Mouse (Mus musculus) forebrain, embryonic 11.5 days (tissue): ENCODE data around the gene Acot7. TPM values are rescaled to one million over a fixed set of nuclear protein-coding genes. Genes with fewer than 3 reads are reported as not detected.
A peak's percentile ranks its signal among the peaks of the same experiment; 100 is the strongest.

Source experiments
- ATAC-seq: fragments of 200-750 bp; cut with Nextera tagmentation; replicated peaks from 2 replicates; pipeline ENCODE4 v1.8.0; 2017; ENCODE audit warnings: moderate TSS enrichment; ENCODE audit not compliant: low FRiP score
- DNase-seq: peaks from one replicate; pipeline ENCODE4 v3.0.0-alpha.2; 2017; ENCODE audit warnings: low spot score
- H3K27ac ChIP-seq: fragments of 300-500 bp; sonication (generic); 2 replicates; pipeline ENCODE4 v1.5.1; 2014; ENCODE audit warnings: low read depth, low read length
- H3K27me3 ChIP-seq: fragments of 300-500 bp; sonication (generic); 2 replicates; pipeline ENCODE4 v1.6.1; 2014; ENCODE audit warnings: mild to moderate bottlenecking, low read length, mixed read lengths; ENCODE audit not compliant: control insufficient read depth, insufficient read depth
- H3K36me3 ChIP-seq: fragments of 300-500 bp; sonication (generic); 2 replicates; pipeline ENCODE4 v1.6.1; 2014; ENCODE audit warnings: mild to moderate bottlenecking, low read length, moderate library complexity, mixed read lengths; ENCODE audit not compliant: control insufficient read depth, insufficient read depth
- H3K4me1 ChIP-seq: fragments of 300-500 bp; sonication (generic); replicated peaks from 2 replicates; pipeline ENCODE4 v1.6.1; 2014; ENCODE audit warnings: low read length, mixed read lengths; ENCODE audit not compliant: control insufficient read depth, insufficient read depth
- H3K4me2 ChIP-seq: fragments of 300-500 bp; sonication (generic); 2 replicates; pipeline ENCODE4 v1.6.1; 2014; ENCODE audit warnings: low read depth, mild to moderate bottlenecking, low read length, moderate library complexity, mixed read lengths; ENCODE audit not compliant: severe bottlenecking
- H3K4me3 ChIP-seq: fragments of 300-500 bp; sonication (generic); 2 replicates; pipeline ENCODE4 v1.5.1; 2014; ENCODE audit warnings: low read depth, low read length
- H3K9ac ChIP-seq: fragments of 300-500 bp; sonication (generic); 2 replicates; pipeline ENCODE4 v1.6.1; 2014; ENCODE audit warnings: low read length
- H3K9me3 ChIP-seq: fragments of 300-500 bp; sonication (generic); 2 replicates; pipeline ENCODE4 v1.6.1; 2016; ENCODE audit warnings: low read length, mixed read lengths; ENCODE audit not compliant: control insufficient read depth
- WGBS: fragments of 180-500 bp; shearing (Covaris S2); extraction: QIAGEN DNeasy Blood & Tissue Kit; methylation state at CpG from one replicate; pipeline ENCODE4 v1.1.7; 2014; 5-methylcytosine and 5-hydroxymethylcytosine counted together
- polyA plus RNA-seq: library from polyadenylated mRNA; unstranded; fragments of >200 nt; fragmentation: Nextera tagmentation; extraction: Ambion mirVana; gene quantifications from 2 replicates; pipeline ENCODE4 v1.2.1, GENCODE M21; 2014

The Acot7 gene
- polyA plus RNA-seq, 1 experiment from 2014 or later, result 75.1 TPM

- Histone ChIP-seq H3K27ac (no peak overlapping the region), H3K4me2 (no peak overlapping the region), H3K4me3 (no peak overlapping the region), H3K9me3 (no peaks in the 10 kb centered on the region), H3K9ac (no peak overlapping the region), H3K36me3 (no peaks in the 10 kb centered on the region; the same call in 1 of the 2 replicates), H3K4me1 (peaks cover 6% of the 10 kb centered on the region), H3K27me3 (peaks cover 2% of the 10 kb centered on the region; the same call in 1 of the 2 replicates)
- ATAC-seq (no peak), DNase-seq (no peak)
- 90% methylated on average over 16 of the region's 16 CpGs for WGBS
Observed at GRCm38 (mm10) chr4:152179946-152180660, 2.2 kb downstream of the Acot7 start.

- WGBS, result 90% methylated on average over 10 of the region's 10 CpGs
- no peak overlapping the region for H3K4me3 ChIP-seq
- DNase-seq, result no peak
- H3K4me1 ChIP-seq, result peaks cover 16% of the 10 kb centered on the region
- no peaks in the 10 kb centered on the region for H3K9me3 ChIP-seq
- H3K27ac ChIP-seq, result no peak overlapping the region
- no peaks in the 10 kb centered on the region; the same call in 1 of the 2 replicates for H3K36me3 ChIP-seq
- H3K9ac ChIP-seq, result no peak overlapping the region
- no peak for ATAC-seq
- H3K27me3 ChIP-seq, result no peaks in the 10 kb centered on the region
- no peak overlapping the region for H3K4me2 ChIP-seq
Observed at GRCm38 (mm10) chr4:152182205-152182604, 4.3 kb downstream of the Acot7 start.

GRCm38 (mm10) chr4:152184353-152185035, 6.6 kb downstream of the Acot7 start:
- Histone ChIP-seq H3K36me3 (no peaks in the 10 kb centered on the region; the same call in 1 of the 2 replicates), H3K9me3 (no peaks in the 10 kb centered on the region), H3K4me3 (no peak overlapping the region), H3K9ac (no peak overlapping the region), H3K27me3 (no peaks in the 10 kb centered on the region), H3K4me2 (no peak overlapping the region), H3K4me1 (peaks cover 11% of the 10 kb centered on the region), H3K27ac (no peak overlapping the region)
- DNase-seq, result no peak
- 71% methylated on average over 7 of the region's 7 CpGs for WGBS
- no peak for ATAC-seq

GRCm38 (mm10) chr4:152185137-152185509, 7.2 kb downstream of the Acot7 start:
- 1% methylated on average over 3 of the region's 3 CpGs for WGBS
- DNase-seq (peak; percentile 64), ATAC-seq (peak; percentile 55)

GRCm38 (mm10) chr4:152185510-152186204, 7.7 kb downstream of the Acot7 start:
- Histone ChIP-seq H3K27ac (peak overlapping the region; percentile 37; the same call in 1 of the 2 replicates), H3K4me2 (peak overlapping the region; percentile 42), H3K9me3 (no peaks in the 10 kb centered on the region), H3K4me3 (no peak overlapping the region), H3K36me3 (no peaks in the 10 kb centered on the region; the same call in 1 of the 2 replicates), H3K9ac (peak overlapping the region; percentile 44), H3K4me1 (peaks cover 11% of the 10 kb centered on the region), H3K27me3 (no peaks in the 10 kb centered on the region)
- DNase-seq (peak; percentile 70), ATAC-seq (peak; percentile 74)
- 5% methylated on average over 19 of the region's 19 CpGs for WGBS

More at GRCm38 (mm10) chr4:152185137-152185509, 7.2 kb downstream of the Acot7 start:
- Histone ChIP-seq H3K4me1 (peaks cover 11% of the 10 kb centered on the region), H3K27ac (no peak overlapping the region), H3K4me3 (no peak overlapping the region), H3K9ac (peak overlapping the region; percentile 44; the same call in 1 of the 2 replicates), H3K36me3 (no peaks in the 10 kb centered on the region; the same call in 1 of the 2 replicates), H3K4me2 (peak overlapping the region; percentile 42; the same call in 1 of the 2 replicates), H3K9me3 (no peaks in the 10 kb centered on the region), H3K27me3 (no peaks in the 10 kb centered on the region)

GRCm38 (mm10) chr4:152186205-152187082, 8.5 kb downstream of the Acot7 start:
- Histone ChIP-seq H3K27ac (peak overlapping the region; percentile 37; the same call in 1 of the 2 replicates), H3K4me1 (peaks cover 11% of the 10 kb centered on the region), H3K4me2 (peak overlapping the region; percentile 42), H3K4me3 (no peak overlapping the region), H3K9me3 (no peaks in the 10 kb centered on the region), H3K36me3 (no peaks in the 10 kb centered on the region; the same call in 1 of the 2 replicates), H3K27me3 (no peaks in the 10 kb centered on the region), H3K9ac (peak overlapping the region; percentile 44; the same call in 1 of the 2 replicates)
- no peak for DNase-seq
- 41% methylated on average over 14 of the region's 14 CpGs for WGBS
- no peak for ATAC-seq

GRCm38 (mm10) chr4:152187142-152187541, 9.2 kb downstream of the Acot7 start:
- Histone ChIP-seq H3K27me3 (no peaks in the 10 kb centered on the region), H3K36me3 (no peaks in the 10 kb centered on the region; the same call in 1 of the 2 replicates), H3K4me2 (no peak overlapping the region), H3K27ac (no peak overlapping the region), H3K9me3 (no peaks in the 10 kb centered on the region), H3K9ac (no peak overlapping the region), H3K4me3 (no peak overlapping the region), H3K4me1 (peaks cover 11% of the 10 kb centered on the region)
- ATAC-seq, result no peak
- DNase-seq, result no peak
- WGBS, result 85% methylated on average over 9 of the region's 9 CpGs

- peaks cover 11% of the 10 kb centered on the region for H3K4me1 ChIP-seq
- no peaks in the 10 kb centered on the region for H3K36me3 ChIP-seq
- no peak overlapping the region for H3K9ac ChIP-seq
- H3K4me2 ChIP-seq, result no peak overlapping the region
- H3K27ac ChIP-seq, result no peak overlapping the region
- ATAC-seq (no peak), DNase-seq (no peak)
- H3K27me3 ChIP-seq, result no peaks in the 10 kb centered on the region
- WGBS, result 93% methylated on average over 2 of the region's 2 CpGs
- no peak overlapping the region for H3K4me3 ChIP-seq
- H3K9me3 ChIP-seq, result no peaks in the 10 kb centered on the region
Observed at GRCm38 (mm10) chr4:152188651-152189050, 10.7 kb downstream of the Acot7 start.
